Mouse (Mus musculus) CH12.LX (cell line): Measurements from ENCODE around the gene Hspb11. TPM values are rescaled to one million over a fixed set of nuclear protein-coding genes. Genes with fewer than 3 reads are reported as not detected.

ENCODE experiments used
- DNase-seq: peaks from one replicate; pipeline ENCODE4 v3.0.0-alpha.2; 2013; ENCODE audit errors: extremely low read depth
- H3K27ac ChIP-seq: 2 replicates; pipeline ENCODE4 v1.5.1; 2012; ENCODE audit warnings: low read depth, mild to moderate bottlenecking, control low read depth, moderate library complexity; ENCODE audit not compliant: insufficient read depth
- H3K27me3 ChIP-seq: replicated peaks from 2 replicates; pipeline ENCODE3; 2012; ENCODE audit warnings: inconsistent platforms
- H3K36me3 ChIP-seq, 2 experiments: replicated peaks in 1 of 2; 2 replicates each; pipeline versions ENCODE3 to v1.6.1; 2012; ENCODE audit warnings: inconsistent platforms in 1 of 2, low read length in 1 of 2, mild to moderate bottlenecking in 1 of 2, mixed read lengths in 1 of 2, moderate library complexity in 1 of 2; ENCODE audit not compliant: control insufficient read depth in 1 of 2, insufficient read depth in 1 of 2
- H3K4me1 ChIP-seq, 2 experiments: 2 replicates each; pipeline ENCODE4 v1.6.1; 2012; ENCODE audit warnings: inconsistent platforms in 1 of 2, moderate library complexity in 1 of 2; ENCODE audit not compliant: insufficient read depth in 2 of 2, control insufficient read depth in 1 of 2
- H3K4me2 ChIP-seq: 2 replicates; pipeline ENCODE4 v1.6.1; 2012; ENCODE audit warnings: low read depth, mild to moderate bottlenecking, control low read depth; ENCODE audit not compliant: poor library complexity, insufficient read depth, severe bottlenecking
- H3K4me3 ChIP-seq, 3 experiments: fragments of 150-350 bp in 1 of 3; sonication (generic) in 1 of 3; replicated peaks in 1 of 3; 2 replicates each; pipeline versions ENCODE3 to v1.5.1; 2011 to 2012; ENCODE audit warnings: low read depth in 2 of 3, low read length in 2 of 3, mild to moderate bottlenecking in 2 of 3, moderate library complexity in 2 of 3, control low read depth in 1 of 3, improper control_type of control experiment in 1 of 3, inconsistent platforms in 1 of 3, mixed read lengths in 1 of 3; ENCODE audit not compliant: poor library complexity in 1 of 3
- H3K79me2 ChIP-seq: replicated peaks from 2 replicates; pipeline ENCODE4 v1.6.1; 2012; ENCODE audit warnings: mild to moderate bottlenecking, moderate library complexity; ENCODE audit not compliant: control insufficient read depth, poor library complexity, insufficient read depth, severe bottlenecking; ENCODE audit errors: extremely low read depth
- H3K9ac ChIP-seq: 2 replicates; pipeline ENCODE4 v1.6.1; 2012; ENCODE audit warnings: low read depth, mild to moderate bottlenecking, control low read depth, moderate library complexity; ENCODE audit not compliant: insufficient read depth
- H3K9me3 ChIP-seq: replicated peaks from 2 replicates; pipeline ENCODE3; 2012; ENCODE audit warnings: low read length, inconsistent platforms, mixed read lengths
- CHD1 ChIP-seq: IDR thresholded peaks from 2 replicates; pipeline ENCODE4 v1.6.1; 2012; ENCODE audit warnings: low read depth, low read length, improper control_type of control experiment, inconsistent platforms
- CHD2 ChIP-seq: IDR thresholded peaks from 2 replicates; pipeline ENCODE4 v1.6.1; 2011; ENCODE audit warnings: low read length, improper control_type of control experiment
- CTCF ChIP-seq, 2 experiments: IDR thresholded peaks in 1 of 2; conservative IDR thresholded peaks in 1 of 2; 2 replicates each; pipeline ENCODE4 v1.5.1; 2011 to 2012; ENCODE audit warnings: low read depth in 2 of 2, low read length in 2 of 2, improper control_type of control experiment in 1 of 2, inconsistent platforms in 1 of 2, mild to moderate bottlenecking in 1 of 2, moderate library complexity in 1 of 2
- E2F4 ChIP-seq: IDR thresholded peaks from 2 replicates; pipeline ENCODE4 v1.6.1; 2011; ENCODE audit warnings: low read depth, low read length, improper control_type of control experiment; ENCODE audit not compliant: insufficient replicate concordance
- EP300 ChIP-seq: IDR thresholded peaks from 2 replicates; pipeline ENCODE4 v1.6.1; 2011; ENCODE audit warnings: low read length, improper control_type of control experiment
- ETS1 ChIP-seq: conservative IDR thresholded peaks from 2 replicates; pipeline ENCODE4 v1.6.1; 2012; ENCODE audit warnings: low read depth, mild to moderate bottlenecking, inconsistent platforms, low read length, improper control_type of control experiment, moderate library complexity
- JUN ChIP-seq: IDR thresholded peaks from 2 replicates; pipeline ENCODE4 v1.6.1; 2011; ENCODE audit warnings: low read depth, mild to moderate bottlenecking, low read length, improper control_type of control experiment, moderate library complexity; ENCODE audit not compliant: insufficient read depth
- JUND ChIP-seq: conservative IDR thresholded peaks from 2 replicates; pipeline ENCODE4 v1.6.1; 2011; ENCODE audit warnings: low read depth, low read length, improper control_type of control experiment
- MAFK ChIP-seq: IDR thresholded peaks from 2 replicates; pipeline ENCODE4 v1.6.1; 2011; ENCODE audit warnings: low read length, improper control_type of control experiment; ENCODE audit not compliant: insufficient replicate concordance
- MAX ChIP-seq: IDR thresholded peaks from 2 replicates; pipeline ENCODE4 v1.6.1; 2011; ENCODE audit warnings: low read length, improper control_type of control experiment
- MEF2A ChIP-seq: IDR thresholded peaks from 2 replicates; pipeline ENCODE4 v1.6.1; 2014; ENCODE audit warnings: low read depth, mild to moderate bottlenecking, inconsistent platforms, low read length, improper control_type of control experiment, borderline replicate concordance
- MXI1 ChIP-seq: IDR thresholded peaks from 2 replicates; pipeline ENCODE4 v1.6.1; 2011; ENCODE audit warnings: mild to moderate bottlenecking, low read depth, low read length, improper control_type of control experiment
- MYC ChIP-seq: IDR thresholded peaks from 2 replicates; pipeline ENCODE4 v1.6.1; 2011; ENCODE audit warnings: low read depth, mild to moderate bottlenecking, improper control_type of control experiment, low read length
- NRF1 ChIP-seq: IDR thresholded peaks from 2 replicates; pipeline ENCODE4 v1.6.1; 2014; ENCODE audit warnings: low read depth, mild to moderate bottlenecking, inconsistent platforms, low read length, improper control_type of control experiment, moderate library complexity
- PAX5 ChIP-seq: IDR thresholded peaks from 2 replicates; pipeline ENCODE4 v1.6.1; 2012; ENCODE audit warnings: low read length, inconsistent platforms, mixed read lengths
- POLR2AphosphoS2 ChIP-seq: IDR thresholded peaks from 2 replicates; pipeline ENCODE4 v1.6.1; 2011; ENCODE audit warnings: low read depth, low read length, improper control_type of control experiment
- RAD21 ChIP-seq: IDR thresholded peaks from 2 replicates; pipeline ENCODE4 v1.6.1; 2011; ENCODE audit warnings: low read depth, mild to moderate bottlenecking, low read length, improper control_type of control experiment, moderate library complexity
- RCOR1 ChIP-seq: conservative IDR thresholded peaks from 2 replicates; pipeline ENCODE4 v1.6.1; 2012; ENCODE audit warnings: low read depth, mild to moderate bottlenecking, inconsistent platforms, low read length, improper control_type of control experiment
- SIN3A ChIP-seq: IDR thresholded peaks from 2 replicates; pipeline ENCODE4 v1.6.1; 2012; ENCODE audit warnings: low read length, improper control_type of control experiment, inconsistent platforms
- UBTF ChIP-seq: IDR thresholded peaks from 2 replicates; pipeline ENCODE4 v1.6.1; 2012; ENCODE audit warnings: low read depth, mild to moderate bottlenecking, inconsistent platforms, low read length, improper control_type of control experiment, moderate library complexity
- USF2 ChIP-seq: conservative IDR thresholded peaks from 2 replicates; pipeline ENCODE4 v1.6.1; 2011; ENCODE audit warnings: low read depth, low read length, improper control_type of control experiment
- ZC3H11A ChIP-seq: IDR thresholded peaks from 2 replicates; pipeline ENCODE4 v1.6.1; 2012; ENCODE audit warnings: low read depth, mild to moderate bottlenecking, inconsistent platforms, low read length, improper control_type of control experiment
- ZMIZ1 ChIP-seq: IDR thresholded peaks from 2 replicates; pipeline ENCODE4 v1.6.1; 2012; ENCODE audit warnings: low read depth, mild to moderate bottlenecking, inconsistent platforms, low read length, improper control_type of control experiment
- ZNF384 ChIP-seq: IDR thresholded peaks from 2 replicates; pipeline ENCODE4 v1.6.1; 2012; ENCODE audit warnings: low read depth, low read length, improper control_type of control experiment, inconsistent platforms
- dilution Hi-C: fragments of 300-500 bp; cut with MboI; formaldehyde crosslinking; loops from 2 replicates; pipeline ENCODE4 v1.14.3; 2020; ENCODE audit warnings: low sequenced_read_pairs; ENCODE audit not compliant: extremely low pct_unique_long_range_greater_than_20kb, extremely low pct_ligation_motif_present
- in situ Hi-C: fragments of 300-500 bp; cut with MboI; formaldehyde crosslinking; loops from 3 replicates; pipeline ENCODE4 v1.14.3; 2019; ENCODE audit warnings: low sequenced_read_pairs, low pct_ligation_motif_present, low pct_unique_long_range_greater_than_20kb, mixed read lengths
- polyA plus RNA-seq: library from polyadenylated mRNA; unstranded; fragments of >175 nt; gene quantifications from 2 replicates; pipeline ENCODE4 v1.2.1, GENCODE M21; 2012; ENCODE audit warnings: low read depth; ENCODE audit not compliant: insufficient read length
- total RNA-seq, 2 experiments: library from RNA; depleted of rRNA; stranded (reverse); fragments of 300-350 nt in 1 of 2; fragments of >200 nt in 1 of 2; gene quantifications; 2 replicates each; pipeline ENCODE4 v1.2.3; 2012 to 2014

Gene Hspb11
- total and polyA plus RNA-seq, 3 experiments, result 19.7 to 46.3 (median 38.7) TPM

DNA sequence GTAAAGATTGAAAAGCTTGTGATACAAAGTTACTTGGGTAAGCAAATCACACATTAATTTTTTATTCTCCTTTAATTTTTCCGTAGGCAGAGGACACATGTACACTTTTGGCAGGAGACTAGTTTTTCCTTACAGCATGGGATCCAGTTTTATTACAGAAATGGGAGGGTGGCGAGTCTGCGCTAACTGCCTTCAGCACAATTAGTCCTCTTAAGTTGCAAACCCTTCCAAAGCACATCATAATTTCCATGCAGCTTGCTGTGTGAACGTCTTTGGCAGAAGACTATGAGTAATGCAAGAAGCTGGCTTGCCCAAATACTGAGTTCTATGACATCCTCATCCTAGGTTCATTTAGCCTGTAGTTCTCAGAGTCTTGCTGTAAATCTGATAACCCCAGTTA, 20.3 kb downstream of the Hspb11 start:
- Histone ChIP-seq H3K4me2 (no peak overlapping the region), H3K27ac (no peak overlapping the region), H3K36me3 (peaks cover 0 to 10% of the 10 kb centered on the region in 2 experiments), H3K9ac (no peak overlapping the region), H3K4me3 (no peak overlapping the region), H3K9me3 (no peaks in the 10 kb centered on the region), H3K4me1 (no peaks in the 10 kb centered on the region), H3K79me2 (no peaks in the 10 kb centered on the region), H3K27me3 (no peaks in the 10 kb centered on the region)
- no peak for DNase-seq
- in situ Hi-C loops (no loop called here), dilution Hi-C loops (no loop called here)
- TF ChIP-seq SIN3A, result no peak
- no peak for TF ChIP-seq ZC3H11A
- no peak for TF ChIP-seq RAD21
- no peak for TF ChIP-seq MAFK
- no peak for TF ChIP-seq PAX5
- no peak for TF ChIP-seq E2F4
- no peak for TF ChIP-seq CHD2
- TF ChIP-seq CTCF (conservative IDR thresholded peaks at IDR 0.05 in 1 of 2, IDR thresholded peaks at IDR 0.05 in 1 of 2; ENCODE audit: low read depth in 2 of 2, low read length in 2 of 2), result no peak
- TF ChIP-seq UBTF, result no peak
- TF ChIP-seq MYC, result no peak

DNA sequence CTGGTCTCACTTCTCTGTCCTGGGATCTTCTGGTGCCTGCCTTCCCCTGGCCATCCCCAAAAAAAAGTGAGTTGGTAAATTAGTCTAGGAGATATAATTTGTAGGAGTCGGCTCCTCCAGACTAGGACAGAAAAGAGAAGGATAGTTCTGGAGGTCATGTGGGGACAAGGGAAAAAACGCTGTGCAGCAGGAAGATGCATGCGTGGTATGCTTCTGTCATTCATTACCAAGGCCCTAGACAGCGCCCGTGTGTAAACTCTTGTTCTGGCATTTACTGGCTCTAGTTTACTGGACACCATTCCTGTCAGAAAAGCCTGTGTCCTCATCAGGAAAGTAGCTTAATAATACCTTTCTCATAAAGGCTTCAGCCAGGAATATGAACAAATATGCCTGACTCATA, 21.1 kb downstream of the Hspb11 start:
- H3K4me1 ChIP-seq, result no peaks in the 10 kb centered on the region
- in situ Hi-C loops, result no loop called here
- H3K36me3 ChIP-seq, result peaks cover 0 to 10% of the 10 kb centered on the region in 2 experiments

DNA sequence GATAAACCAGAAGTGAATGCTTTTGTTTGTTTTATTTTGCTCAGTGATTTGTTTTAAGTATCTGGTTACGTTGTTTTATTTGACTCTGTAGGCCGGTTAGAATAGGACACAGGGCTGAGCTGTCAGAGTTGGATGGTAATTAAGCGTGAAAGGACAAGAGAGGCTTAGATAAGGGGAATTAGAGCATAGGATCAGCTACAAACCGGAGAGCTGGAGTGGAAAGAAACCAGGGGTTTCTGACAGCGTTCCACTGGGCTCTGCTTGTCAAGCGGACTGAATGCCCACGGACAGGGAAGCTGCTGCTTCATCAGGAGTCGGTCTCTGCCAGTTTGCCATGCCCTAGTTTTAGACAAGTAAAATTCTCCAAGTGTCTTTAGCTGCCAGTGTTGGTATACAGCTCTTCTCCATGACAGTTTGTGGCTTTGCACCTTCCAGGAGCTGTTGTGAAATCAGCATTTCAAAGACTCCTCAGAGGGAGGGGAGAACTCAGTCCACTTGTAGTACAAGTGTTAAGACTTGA, 24.9 kb downstream of the Hspb11 start:
- TF ChIP-seq JUN (no peak), JUND (no peak), USF2 (no peak), CHD2 (no peak), EP300 (no peak), ZNF384 (no peak), CHD1 (no peak), SIN3A (no peak), ETS1 (no peak), RCOR1 (no peak), POLR2AphosphoS2 (no peak), MEF2A (no peak), ZMIZ1 (no peak), NRF1 (no peak), MAX (no peak), MXI1 (no peak)
- in situ Hi-C loops, result no loop called here
- H3K9ac ChIP-seq, result no peak overlapping the region
- no peak overlapping the region for H3K4me3 ChIP-seq
- no peaks in the 10 kb centered on the region for H3K9me3 ChIP-seq
- dilution Hi-C loops, result no loop called here
- H3K4me2 ChIP-seq, result no peak overlapping the region
- H3K27ac ChIP-seq, result no peak overlapping the region
- peaks cover 3 to 23% of the 10 kb centered on the region in 2 experiments for H3K36me3 ChIP-seq
- peaks cover 0 to 5% of the 10 kb centered on the region in 2 experiments; a peak in 1 of 4 replicates for H3K4me1 ChIP-seq
- DNase-seq, result no peak
- no peaks in the 10 kb centered on the region for H3K79me2 ChIP-seq
- no peaks in the 10 kb centered on the region for H3K27me3 ChIP-seq

More for the DNA sequence above, 21.1 kb downstream of the Hspb11 start:
- no peaks in the 10 kb centered on the region for H3K79me2 ChIP-seq
- TF ChIP-seq JUN, result no peak
- no peaks in the 10 kb centered on the region for H3K27me3 ChIP-seq
- no peaks in the 10 kb centered on the region for H3K9me3 ChIP-seq
- no peak overlapping the region for H3K4me2 ChIP-seq
- dilution Hi-C loops, result no loop called here
- no peak overlapping the region for H3K9ac ChIP-seq
- H3K27ac ChIP-seq, result no peak overlapping the region
- no peak for DNase-seq
- H3K4me3 ChIP-seq, result no peak overlapping the region
